Mouse (Mus musculus): Measurements from ENCODE around the gene Gpr4. TPM values are rescaled to one million over a fixed set of nuclear protein-coding genes. Genes with fewer than 3 reads are reported as not detected.

Gene Gpr4
- total RNA-seq, 4 experiments from 2014 or later = 3.3 to 8.5 (median 7.4) TPM

- no peak for DNase-seq (ENCODE audit: low spot score)
Measured at GRCm38 (mm10) chr7:19194676-19195075, 17.7 kb upstream of the Gpr4 start.

- DNase-seq (ENCODE audit: low spot score) = no peak
Measured at GRCm38 (mm10) chr7:19196676-19197075, 15.7 kb upstream of the Gpr4 start.

GRCm38 (mm10) chr7:19197985-19198384 lies 14.4 kb upstream of the Gpr4 start:
- DNase-seq (ENCODE audit: low spot score) = no peak

- no peak for DNase-seq (ENCODE audit: low spot score)
Measured at GRCm38 (mm10) chr7:19201660-19202059, 10.7 kb upstream of the Gpr4 start.

- no peak for DNase-seq (ENCODE audit: low spot score)
Measured at GRCm38 (mm10) chr7:19202065-19202850, 10.1 kb upstream of the Gpr4 start.

- DNase-seq (ENCODE audit: low spot score) = no peak
Measured at GRCm38 (mm10) chr7:19208201-19208910, 4.0 kb upstream of the Gpr4 start.

GRCm38 (mm10) chr7:19208944-19209472 lies 3.3 kb upstream of the Gpr4 start:
- peak; percentile 64 for DNase-seq (ENCODE audit: low spot score)

GRCm38 (mm10) chr7:19209494-19209893 lies 2.8 kb upstream of the Gpr4 start:
- no peak for DNase-seq (ENCODE audit: low spot score)

- DNase-seq (ENCODE audit: low spot score) = no peak
Measured at GRCm38 (mm10) chr7:19210010-19210409, 2.3 kb upstream of the Gpr4 start.

- peak; percentile 60 for DNase-seq (ENCODE audit: low spot score)
Measured at GRCm38 (mm10) chr7:19211041-19211675, 1.2 kb upstream of the Gpr4 start.

GRCm38 (mm10) chr7:19213385-19213784 lies 1.0 kb downstream of the Gpr4 start:
- peak; percentile 28 for DNase-seq (ENCODE audit: low spot score)

GRCm38 (mm10) chr7:19214369-19214768 lies 2.0 kb downstream of the Gpr4 start:
- no peak for DNase-seq (ENCODE audit: low spot score)

GRCm38 (mm10) chr7:19214940-19215339 lies 2.6 kb downstream of the Gpr4 start:
- DNase-seq (ENCODE audit: low spot score) = no peak

- no peak for DNase-seq (ENCODE audit: low spot score)
Measured at GRCm38 (mm10) chr7:19217492-19217891, 5.2 kb downstream of the Gpr4 start.

GRCm38 (mm10) chr7:19217944-19218343 lies 5.6 kb downstream of the Gpr4 start:
- DNase-seq (ENCODE audit: low spot score) = no peak

- DNase-seq (ENCODE audit: low spot score) = no peak
Measured at GRCm38 (mm10) chr7:19220061-19220460, 7.7 kb downstream of the Gpr4 start.

- DNase-seq (ENCODE audit: low spot score) = no peak
Measured at GRCm38 (mm10) chr7:19222189-19222588, 9.9 kb downstream of the Gpr4 start.

- DNase-seq (ENCODE audit: low spot score) = no peak
Measured at GRCm38 (mm10) chr7:19222875-19223274, 10.5 kb downstream of the Gpr4 start.

- DNase-seq (ENCODE audit: low spot score) = peak; percentile 37
Measured at GRCm38 (mm10) chr7:19224933-19225332, 12.6 kb downstream of the Gpr4 start.

- peak; percentile 40 for DNase-seq (ENCODE audit: low spot score)
Measured at GRCm38 (mm10) chr7:19226817-19227797, 14.8 kb downstream of the Gpr4 start.

Data from heart, adult 8-10 months (tissue).